Mouse (Mus musculus) G1E (cell line): ENCODE data around the gene Ptbp1. TPM values are rescaled to one million over a fixed set of nuclear protein-coding genes. Genes with fewer than 3 reads are reported as not detected.
A peak's percentile ranks its signal among the peaks of the same experiment; 100 is the strongest.

Experiments
- ATAC-seq: 2 replicates; pipeline ENCODE4 v1.8.0; 2016; ENCODE audit warnings: mild to moderate bottlenecking; ENCODE audit not compliant: insufficient number of reproducible peaks, poor library complexity, low FRiP score, severe bottlenecking; ENCODE audit errors: extremely low read depth
- DNase-seq: peaks from one replicate; pipeline ENCODE4 v3.0.0; 2012; ENCODE audit warnings: low spot score
- H3K27me3 ChIP-seq: 2 replicates; pipeline ENCODE4 v1.6.1; 2012; ENCODE audit warnings: mild to moderate bottlenecking, low read length, inconsistent platforms; ENCODE audit not compliant: insufficient read depth
- H3K36me3 ChIP-seq: replicated peaks from 2 replicates; pipeline ENCODE3; 2012; ENCODE audit warnings: mild to moderate bottlenecking, inconsistent platforms
- H3K4me1 ChIP-seq: 2 replicates; pipeline ENCODE4 v1.6.1; 2012; ENCODE audit warnings: low read depth, low read length, inconsistent platforms, mixed read lengths; ENCODE audit not compliant: insufficient read depth
- H3K4me3 ChIP-seq: 2 replicates; pipeline ENCODE4 v1.5.1; 2012; ENCODE audit warnings: low read depth, mild to moderate bottlenecking, inconsistent platforms, low read length, moderate library complexity, mixed read lengths
- H3K9me3 ChIP-seq: replicated peaks from 2 replicates; pipeline ENCODE4 v1.6.1; 2012; ENCODE audit warnings: inconsistent platforms
- CTCF ChIP-seq: IDR thresholded peaks from 2 replicates; pipeline ENCODE4 v1.5.1; 2012; ENCODE audit warnings: low read depth, low read length, inconsistent platforms, mixed read lengths
- GATA1 ChIP-seq: IDR thresholded peaks from 2 replicates; pipeline ENCODE4 v1.6.1; 2012; ENCODE audit warnings: borderline replicate concordance, low read length, inconsistent platforms, mixed read lengths
- GATA2 ChIP-seq: IDR thresholded peaks from 2 replicates; pipeline ENCODE4 v1.6.1; 2012; ENCODE audit warnings: low read depth, low read length, inconsistent platforms, borderline replicate concordance
- POLR2AphosphoS5 ChIP-seq: IDR thresholded peaks from 2 replicates; pipeline ENCODE4 v1.6.1; 2012; ENCODE audit warnings: low read depth, low read length, inconsistent platforms; ENCODE audit not compliant: insufficient replicate concordance
- TAL1 ChIP-seq: conservative IDR thresholded peaks from 2 replicates; pipeline ENCODE4 v1.6.1; 2012; ENCODE audit warnings: low read depth, low read length, inconsistent platforms, mixed read lengths
- polyA plus RNA-seq: library from polyadenylated mRNA; stranded (reverse); fragments of >175 nt; gene quantifications from 2 replicates; pipeline ENCODE4 v1.2.3, GENCODE M21; 2012
- total RNA-seq, 2 experiments: library from RNA; stranded (forward) in 1 of 2; stranded (reverse) in 1 of 2; fragments of 200-1000 nt in 1 of 2; fragments of >200 nt in 1 of 2; fragmentation: Nextera tagmentation in 1 of 2; gene quantifications; 2 replicates each; pipeline ENCODE4 v1.2.3; 2014 to 2017

Gene Ptbp1
- total and polyA plus RNA-seq, 3 experiments = 168 to 1,117 (median 333) TPM

DNA sequence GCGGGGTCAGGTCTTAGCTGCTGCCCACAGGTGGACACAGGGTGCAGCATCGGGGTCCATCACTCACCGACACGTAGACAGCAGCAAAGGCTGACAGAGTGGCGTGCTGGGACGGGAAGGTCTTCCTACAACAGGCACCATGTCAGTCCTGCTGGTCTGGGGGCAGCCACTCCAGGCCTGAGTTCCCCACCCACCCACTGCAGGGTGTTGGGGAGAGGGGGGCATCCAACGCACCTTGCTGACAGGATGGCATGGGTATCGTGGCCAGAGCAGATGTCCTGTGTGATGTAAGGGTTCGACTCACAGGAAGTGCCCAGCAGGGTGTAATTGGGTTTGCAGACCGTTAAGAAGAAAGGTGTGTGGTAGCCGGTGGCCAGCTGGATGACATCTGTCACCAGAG is 12.4 kb downstream of the Ptbp1 start:
- Histone ChIP-seq H3K4me1 (peaks cover 42% of the 10 kb centered on the region), H3K4me3 (no peak overlapping the region), H3K9me3 (no peaks in the 10 kb centered on the region), H3K36me3 (peaks cover 48% of the 10 kb centered on the region), H3K27me3 (peaks cover 31% of the 10 kb centered on the region)
- ATAC-seq = no peak
- no peak for TF ChIP-seq GATA1
- TF ChIP-seq POLR2AphosphoS5 = peak; percentile 9; the same call in 1 of the 2 replicates
- no peak for DNase-seq

DNA sequence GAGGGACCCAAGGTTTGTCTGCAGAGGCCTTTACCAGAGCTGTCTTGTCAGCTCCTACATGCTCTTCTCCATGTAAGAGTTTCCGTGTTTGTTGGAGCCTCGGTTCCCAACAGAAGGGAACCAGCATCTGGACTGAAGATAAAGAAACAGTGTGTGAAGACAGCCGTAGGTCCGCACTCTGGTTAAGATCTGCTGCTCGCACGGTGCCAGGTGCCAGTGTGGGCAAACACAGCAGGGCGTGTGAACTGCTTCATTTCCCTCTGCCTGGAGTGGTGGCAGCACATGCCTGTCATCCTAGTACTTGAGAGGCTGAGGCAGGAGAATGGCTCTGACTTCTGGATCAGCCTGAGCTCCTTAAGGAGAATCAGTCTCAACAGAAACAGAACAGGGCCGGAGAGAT is 17.6 kb downstream of the Ptbp1 start:
- DNase-seq = no peak
- H3K27me3 ChIP-seq = peaks cover 59% of the 10 kb centered on the region
- H3K4me3 ChIP-seq = no peak overlapping the region
- H3K4me1 ChIP-seq = peaks cover 34% of the 10 kb centered on the region
- no peak for ATAC-seq
- H3K9me3 ChIP-seq = no peaks in the 10 kb centered on the region
- no peak for TF ChIP-seq CTCF
- no peak for TF ChIP-seq POLR2AphosphoS5
- no peak for TF ChIP-seq GATA2
- no peak for TF ChIP-seq TAL1
- TF ChIP-seq GATA1 = no peak
- no peaks in the 10 kb centered on the region for H3K36me3 ChIP-seq

DNA sequence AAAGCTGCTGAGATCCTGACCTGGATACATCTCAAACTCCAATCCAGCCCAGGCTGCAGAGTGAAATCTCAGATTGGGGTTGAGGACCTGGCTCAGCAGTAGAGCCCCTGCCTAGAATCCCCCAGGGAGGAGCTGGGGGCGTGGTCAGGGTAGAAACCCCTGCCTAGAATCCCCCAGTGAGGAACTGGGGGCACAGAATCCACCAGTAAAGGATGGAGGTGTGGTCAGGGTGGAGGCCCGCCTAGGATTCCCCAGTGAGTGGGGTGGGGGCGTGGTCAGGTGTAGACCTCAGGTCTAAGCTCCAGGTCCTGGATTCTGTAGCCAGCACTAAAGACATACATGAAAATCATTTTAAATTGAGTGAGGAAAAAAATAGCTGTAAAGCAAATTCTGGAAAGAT is 18.6 kb downstream of the Ptbp1 start:
- TF ChIP-seq GATA1 (no peak), TAL1 (no peak)
- no peak for ATAC-seq
- H3K9me3 ChIP-seq = no peaks in the 10 kb centered on the region
- peaks cover 37% of the 10 kb centered on the region for H3K4me1 ChIP-seq
- H3K36me3 ChIP-seq = no peaks in the 10 kb centered on the region
- no peak for DNase-seq
- no peak overlapping the region for H3K4me3 ChIP-seq
- peaks cover 54% of the 10 kb centered on the region for H3K27me3 ChIP-seq

DNA sequence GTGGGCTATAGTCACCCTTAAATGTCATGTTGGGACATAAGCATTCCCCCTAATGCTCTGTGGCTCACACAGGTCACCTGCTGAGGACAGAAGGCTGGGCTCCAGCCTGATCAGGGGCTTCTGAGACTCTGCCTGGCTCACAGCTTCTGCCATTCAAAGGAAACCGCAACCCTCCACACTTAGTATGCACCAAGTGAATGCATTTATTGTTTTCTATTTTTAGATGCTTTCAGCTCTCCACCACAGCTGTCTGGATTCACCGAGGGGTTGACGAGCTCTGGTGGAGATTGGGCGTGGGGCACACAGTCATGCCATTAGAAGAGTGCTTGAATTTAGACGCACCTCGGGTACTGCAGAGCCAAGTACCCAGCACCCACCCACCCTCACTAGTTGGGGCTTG is 19.1 kb downstream of the Ptbp1 start:
- Histone ChIP-seq H3K27me3 (peaks cover 54% of the 10 kb centered on the region), H3K4me1 (peaks cover 41% of the 10 kb centered on the region)

DNA sequence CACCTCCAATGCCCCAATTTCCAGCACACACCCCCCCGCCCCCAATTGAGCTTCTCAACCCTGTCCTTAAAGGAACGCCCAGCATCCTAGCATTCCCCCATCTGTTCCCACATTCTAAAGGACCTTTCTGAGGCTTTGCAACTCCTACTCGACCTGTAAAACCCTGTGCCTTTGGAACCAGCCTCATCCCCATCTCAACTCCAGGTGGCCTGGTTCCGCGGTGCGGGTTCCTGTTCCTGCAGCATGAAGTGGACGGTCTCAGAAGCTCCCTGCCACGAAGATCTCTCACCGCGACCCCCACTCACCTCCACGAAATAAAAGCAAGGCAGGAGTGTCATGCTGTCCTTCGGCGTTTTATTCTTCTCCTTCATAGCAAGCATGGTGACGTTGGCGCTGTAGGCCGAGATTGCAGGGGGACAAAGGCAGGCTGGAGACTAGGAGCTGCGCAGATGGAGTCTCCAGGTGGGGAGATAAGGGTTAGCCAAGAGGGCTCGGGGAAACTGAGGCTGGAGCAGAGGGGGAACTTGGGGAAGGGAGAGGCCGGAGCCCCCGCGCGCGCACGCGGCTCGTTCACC is 19.6 kb downstream of the Ptbp1 start:
- Histone ChIP-seq H3K4me3 (peak overlapping the region; percentile 60; the same call in 1 of the 2 replicates), H3K36me3 (no peaks in the 10 kb centered on the region), H3K27me3 (peaks cover 54% of the 10 kb centered on the region), H3K4me1 (peaks cover 43% of the 10 kb centered on the region), H3K9me3 (no peaks in the 10 kb centered on the region)
- ATAC-seq (no peak), DNase-seq (no peak)
- TF ChIP-seq POLR2AphosphoS5 (no peak), CTCF (no peak), GATA2 (no peak), GATA1 (no peak), TAL1 (no peak)

More for the DNA sequence above, 19.1 kb downstream of the Ptbp1 start:
- TF ChIP-seq CTCF (no peak), GATA2 (no peak), GATA1 (no peak), TAL1 (no peak), POLR2AphosphoS5 (no peak)
- no peak for DNase-seq
- ATAC-seq = no peak
- Histone ChIP-seq H3K4me3 (no peak overlapping the region), H3K9me3 (no peaks in the 10 kb centered on the region), H3K36me3 (no peaks in the 10 kb centered on the region)

DNA sequence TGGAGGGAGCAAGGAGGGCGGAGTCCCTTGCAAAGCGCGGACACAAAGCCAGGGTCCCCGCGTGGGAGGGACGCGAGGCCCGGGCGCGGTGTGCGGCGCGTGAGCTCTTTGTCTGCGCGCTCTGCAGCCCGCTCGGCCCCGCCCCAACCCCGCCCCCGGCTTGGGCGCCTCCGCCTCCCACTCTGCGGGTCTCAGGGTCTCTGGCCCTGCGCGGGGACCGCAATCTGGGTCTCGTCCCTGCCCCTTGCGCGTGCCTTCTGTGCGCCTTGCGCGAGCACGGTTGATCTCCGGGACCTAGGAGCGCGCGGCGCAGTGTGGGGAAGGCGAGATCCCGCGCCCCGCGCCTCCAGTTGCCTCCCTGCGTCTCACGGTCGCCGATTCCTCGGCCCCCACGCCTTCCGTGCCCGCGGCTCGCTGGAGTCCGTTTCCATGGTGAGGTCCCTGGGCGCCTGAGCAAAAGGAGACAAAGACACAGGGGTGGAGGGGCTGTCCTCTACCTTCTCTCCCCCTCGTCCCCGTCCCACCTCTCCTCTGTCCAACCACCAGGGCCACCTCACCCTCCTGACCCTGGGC is 20.1 kb downstream of the Ptbp1 start, which contains the start of the genes Prtn3 and Plppr3:
Gene Prtn3 (plus strand): TSS at position 187 of the 573 bp plus-strand sequence.
Gene Plppr3 (minus strand): TSS at position 345 of the 573 bp plus-strand sequence.
- DNase-seq = no peak
- H3K9me3 ChIP-seq = no peaks in the 10 kb centered on the region
- H3K27me3 ChIP-seq = peaks cover 51% of the 10 kb centered on the region
- H3K4me3 ChIP-seq = peak within 1 kb of the TSS; percentile 60; the same call in 1 of the 2 replicates
- no peaks in the 10 kb centered on the region for H3K36me3 ChIP-seq
- TF ChIP-seq TAL1 = no peak
- no peak for TF ChIP-seq GATA2
- TF ChIP-seq CTCF = no peak
- no peak for TF ChIP-seq GATA1
- no peak for TF ChIP-seq POLR2AphosphoS5
- H3K4me1 ChIP-seq = peaks cover 47% of the 10 kb centered on the region
- ATAC-seq = no peak

DNA sequence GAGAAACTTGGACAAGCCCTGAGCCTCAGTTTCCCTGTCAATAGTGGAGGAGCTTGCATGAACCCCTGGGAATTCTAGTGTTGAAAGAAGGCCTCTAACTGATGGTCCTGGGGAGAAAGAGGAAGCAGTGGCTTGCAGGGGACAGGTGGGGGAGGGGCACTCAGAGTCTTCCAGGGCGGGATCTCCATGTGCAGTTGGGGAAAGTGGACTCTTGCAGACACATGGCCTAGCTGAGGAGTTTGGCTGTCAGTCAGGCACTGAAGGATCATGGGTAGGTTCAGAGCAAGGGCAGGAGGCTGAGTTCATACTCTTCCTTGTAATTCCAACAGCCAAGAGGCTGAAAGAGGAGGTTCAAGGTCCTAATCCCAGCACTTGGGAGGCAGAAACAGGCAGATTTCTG is 22.9 kb downstream of the Ptbp1 start:
- Histone ChIP-seq H3K4me3 (peak overlapping the region; percentile 52; the same call in 1 of the 2 replicates), H3K27me3 (peaks cover 52% of the 10 kb centered on the region), H3K9me3 (no peaks in the 10 kb centered on the region), H3K4me1 (peaks cover 74% of the 10 kb centered on the region), H3K36me3 (no peaks in the 10 kb centered on the region)
- peak; percentile 91 for DNase-seq
- peak; percentile 60 for ATAC-seq
- no peak for TF ChIP-seq CTCF
- TF ChIP-seq GATA2 = no peak
- TF ChIP-seq POLR2AphosphoS5 = no peak
- no peak for TF ChIP-seq TAL1
- TF ChIP-seq GATA1 = no peak
